Mouse (Mus musculus) midbrain, embryonic 11.5 days (tissue): ENCODE measurements around the gene Bbs4. TPM values are rescaled to one million over a fixed set of nuclear protein-coding genes. Genes with fewer than 3 reads are reported as not detected.
"Not testable (repeated sequence)": the region's sequence is repeated elsewhere in the genome, so short reads cannot be mapped to it uniquely, and the experiment has no call there.

Experiments used
- ATAC-seq: fragments of 200-750 bp; cut with Nextera tagmentation; 2 replicates; pipeline ENCODE4 v1.8.0; 2017; ENCODE audit warnings: moderate TSS enrichment, moderate library complexity; ENCODE audit not compliant: low FRiP score
- DNase-seq: peaks from one replicate; pipeline ENCODE4 v3.0.0; 2015; ENCODE audit warnings: low spot score; ENCODE audit errors: missing footprints
- H3K27ac ChIP-seq: fragments of 300-500 bp; sonication (generic); 2 replicates; pipeline ENCODE4 v1.5.1; 2014; ENCODE audit warnings: low read depth, low read length
- H3K27me3 ChIP-seq: fragments of 300-500 bp; sonication (generic); 2 replicates; pipeline ENCODE4 v1.6.1; 2014; ENCODE audit warnings: mild to moderate bottlenecking, low read length, moderate library complexity, mixed read lengths; ENCODE audit not compliant: control insufficient read depth, insufficient read depth
- H3K36me3 ChIP-seq: fragments of 300-500 bp; sonication (generic); 2 replicates; pipeline ENCODE4 v1.6.1; 2014; ENCODE audit warnings: mild to moderate bottlenecking, low read length, moderate library complexity, mixed read lengths; ENCODE audit not compliant: control insufficient read depth, insufficient read depth
- H3K4me1 ChIP-seq: fragments of 300-500 bp; sonication (generic); 2 replicates; pipeline ENCODE4 v1.6.1; 2014; ENCODE audit warnings: low read length; ENCODE audit not compliant: control insufficient read depth, insufficient read depth
- H3K4me2 ChIP-seq: fragments of 300-500 bp; sonication (generic); 2 replicates; pipeline ENCODE4 v1.6.1; 2014; ENCODE audit warnings: mild to moderate bottlenecking, moderate library complexity
- H3K4me3 ChIP-seq: fragments of 300-500 bp; sonication (generic); 2 replicates; pipeline ENCODE4 v1.5.1; 2014; ENCODE audit warnings: low read depth, low read length
- H3K9ac ChIP-seq: fragments of 300-500 bp; sonication (generic); 2 replicates; pipeline ENCODE4 v1.6.1; 2014; ENCODE audit warnings: low read length
- H3K9me3 ChIP-seq: fragments of 300-500 bp; sonication (generic); 2 replicates; pipeline ENCODE4 v1.6.1; 2016; ENCODE audit warnings: low read length; ENCODE audit not compliant: control insufficient read depth
- WGBS: fragments of 180-500 bp; shearing (Covaris S2); extraction: QIAGEN DNeasy Blood & Tissue Kit; methylation state at CpG from one replicate; pipeline ENCODE4 v1.1.7; 2014; 5-methylcytosine and 5-hydroxymethylcytosine counted together
- polyA plus RNA-seq: library from polyadenylated mRNA; unstranded; fragments of >200 nt; fragmentation: Nextera tagmentation; extraction: Ambion mirVana; gene quantifications from 2 replicates; pipeline ENCODE4 v1.2.1, GENCODE M21; 2014

Gene Bbs4
- polyA plus RNA-seq = 20.9 and 21.1 TPM in 2 replicates

DNA sequence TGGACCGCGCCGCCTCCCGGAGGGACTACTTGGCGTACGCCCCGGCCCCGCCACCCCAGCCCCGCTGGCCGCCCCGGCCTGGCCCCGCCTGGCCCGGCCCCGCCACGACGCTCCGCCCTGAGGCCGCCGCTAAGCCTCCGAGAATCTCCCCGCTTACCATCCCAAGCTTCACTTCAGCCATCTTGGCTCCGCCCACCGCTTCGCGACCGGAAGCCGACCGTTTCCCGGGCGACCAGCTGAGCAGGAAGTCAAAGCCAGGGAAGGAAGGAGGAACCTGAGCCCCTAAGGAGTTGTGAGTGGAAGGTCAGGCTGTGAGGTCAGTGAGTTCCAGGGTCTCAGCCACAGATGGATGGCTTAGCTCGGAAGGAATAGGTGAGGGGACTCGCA lies at the start of gene Bbs4:
TSS of gene Bbs4 (minus strand) at position 256 of the 387 bp plus-strand sequence.
- peak within 1 kb of the TSS; percentile 89 for H3K9ac ChIP-seq
- under 1% methylated on average over 32 of the region's 32 CpGs for WGBS
- H3K36me3 ChIP-seq = no peaks in the 10 kb centered on the region; the same call in 1 of the 2 replicates
- H3K4me3 ChIP-seq = peak within 1 kb of the TSS; percentile 72
- peak; percentile 95 for ATAC-seq
- H3K4me1 ChIP-seq = peaks cover 4% of the 10 kb centered on the region
- H3K9me3 ChIP-seq = no peaks in the 10 kb centered on the region
- peak; percentile 98 for DNase-seq
- H3K4me2 ChIP-seq = peak within 1 kb of the TSS; percentile 54
- H3K27me3 ChIP-seq = no peaks in the 10 kb centered on the region
- H3K27ac ChIP-seq = peak within 1 kb of the TSS; percentile 81

- no peak overlapping the region for H3K27ac ChIP-seq
- WGBS = 86% methylated on average over 4 of the region's 4 CpGs
- peaks cover 11% of the 10 kb centered on the region; the same call in 1 of the 2 replicates for H3K36me3 ChIP-seq
- no peak for DNase-seq
- no peaks in the 10 kb centered on the region for H3K4me1 ChIP-seq
- H3K9ac ChIP-seq = no peak overlapping the region
- ATAC-seq = no peak
- no peaks in the 10 kb centered on the region for H3K27me3 ChIP-seq
- H3K4me3 ChIP-seq = no peak overlapping the region
- no peak overlapping the region for H3K4me2 ChIP-seq
- no peaks in the 10 kb centered on the region for H3K9me3 ChIP-seq
These were observed 35.8 kb upstream of the Bbs4 start for GRCm38 (mm10) chr9:59389086-59389485.

DNA sequence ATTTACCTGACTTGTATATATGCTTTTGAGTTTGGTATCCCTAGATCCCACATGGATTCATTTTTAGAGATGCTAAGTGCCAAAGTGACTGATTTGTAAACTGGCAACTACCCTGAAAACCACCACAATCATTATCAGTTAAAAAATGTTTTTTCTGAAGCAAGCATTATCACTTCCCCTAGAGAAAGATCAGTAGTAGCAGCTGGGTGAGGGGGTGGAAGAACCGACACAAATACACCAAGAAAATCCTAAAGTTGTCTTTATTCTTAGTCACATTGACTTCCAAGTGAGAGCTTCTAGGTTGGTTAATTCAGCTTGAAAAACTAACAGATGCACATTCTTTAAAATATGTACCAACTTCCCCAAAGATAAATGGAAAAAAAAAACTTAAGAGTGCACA lies 35.0 kb upstream of the Bbs4 start:
- ATAC-seq (no peak), DNase-seq (no peak)
- no peak overlapping the region for H3K4me2 ChIP-seq
- no peaks in the 10 kb centered on the region for H3K27me3 ChIP-seq
- no peak overlapping the region for H3K4me3 ChIP-seq
- H3K9ac ChIP-seq = no peak overlapping the region
- H3K4me1 ChIP-seq = no peaks in the 10 kb centered on the region
- H3K9me3 ChIP-seq = no peaks in the 10 kb centered on the region
- H3K36me3 ChIP-seq = peaks cover 10% of the 10 kb centered on the region; the same call in 1 of the 2 replicates
- no peak overlapping the region for H3K27ac ChIP-seq
- 81% methylated on average over 1 of the region's 1 CpGs for WGBS

DNA sequence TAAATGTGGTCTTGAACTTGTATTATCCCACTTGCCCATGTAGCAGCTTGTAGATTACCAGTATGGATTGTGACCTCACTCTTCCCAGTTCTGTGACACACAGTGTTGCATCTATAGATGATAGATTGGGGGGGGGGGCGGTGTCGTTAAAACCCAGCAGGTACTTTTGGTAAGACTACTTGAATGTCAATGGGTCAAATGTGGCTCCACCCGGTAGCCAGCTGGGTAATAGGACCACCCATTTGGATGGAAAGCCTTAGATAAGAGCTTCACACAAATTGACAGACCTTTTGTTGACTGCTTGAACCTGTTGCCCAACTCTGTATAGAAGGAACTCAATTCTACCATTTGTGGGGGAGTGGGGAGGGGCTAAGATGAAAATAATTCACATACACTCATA lies 34.2 kb upstream of the Bbs4 start:
- H3K9me3 ChIP-seq = no peaks in the 10 kb centered on the region
- ATAC-seq (no peak), DNase-seq (no peak)
- H3K36me3 ChIP-seq = peaks cover 3% of the 10 kb centered on the region; the same call in 1 of the 2 replicates
- H3K9ac ChIP-seq = no peak overlapping the region
- no peaks in the 10 kb centered on the region for H3K4me1 ChIP-seq
- H3K27me3 ChIP-seq = no peaks in the 10 kb centered on the region
- WGBS = 68% methylated on average over 3 of the region's 3 CpGs
- no peak overlapping the region for H3K27ac ChIP-seq
- H3K4me2 ChIP-seq = no peak overlapping the region
- no peak overlapping the region for H3K4me3 ChIP-seq

- H3K4me3 ChIP-seq = no peak overlapping the region
These were observed 22.3 kb upstream of the Bbs4 start for GRCm38 (mm10) chr9:59375626-59376025.

DNA sequence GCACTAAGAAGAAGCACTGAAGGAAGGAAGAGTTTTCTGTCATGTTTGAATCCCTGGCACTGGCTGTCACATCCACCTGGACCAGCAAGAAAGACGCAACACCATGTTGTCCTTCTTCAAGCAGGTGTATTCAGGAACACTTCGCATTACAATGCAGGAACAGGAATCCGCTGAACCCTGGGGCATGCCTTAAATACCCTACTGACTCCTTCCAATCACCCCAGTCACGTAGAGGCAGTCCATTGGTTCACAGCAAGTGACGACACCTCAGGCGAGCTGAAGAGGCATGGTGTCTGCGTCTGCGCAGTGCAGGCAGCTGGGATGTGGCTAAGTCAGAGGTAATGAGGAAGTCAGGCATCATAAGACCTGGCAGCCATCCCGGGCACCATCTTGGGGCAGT lies 16.3 kb upstream of the Bbs4 start:
- ATAC-seq = no peak
- WGBS = 90% methylated on average over 9 of the region's 9 CpGs

More at GRCm38 (mm10) chr9:59375626-59376025, 22.3 kb upstream of the Bbs4 start:
- DNase-seq (no peak), ATAC-seq (no peak)
- Histone ChIP-seq H3K4me2 (no peak overlapping the region), H3K27ac (no peak overlapping the region), H3K9me3 (peaks cover 5% of the 10 kb centered on the region; the same call in 1 of the 2 replicates), H3K36me3 (no peaks in the 10 kb centered on the region), H3K9ac (no peak overlapping the region), H3K4me1 (no peaks in the 10 kb centered on the region), H3K27me3 (no peaks in the 10 kb centered on the region)
- 95% methylated on average over 15 of the region's 15 CpGs for WGBS

DNA sequence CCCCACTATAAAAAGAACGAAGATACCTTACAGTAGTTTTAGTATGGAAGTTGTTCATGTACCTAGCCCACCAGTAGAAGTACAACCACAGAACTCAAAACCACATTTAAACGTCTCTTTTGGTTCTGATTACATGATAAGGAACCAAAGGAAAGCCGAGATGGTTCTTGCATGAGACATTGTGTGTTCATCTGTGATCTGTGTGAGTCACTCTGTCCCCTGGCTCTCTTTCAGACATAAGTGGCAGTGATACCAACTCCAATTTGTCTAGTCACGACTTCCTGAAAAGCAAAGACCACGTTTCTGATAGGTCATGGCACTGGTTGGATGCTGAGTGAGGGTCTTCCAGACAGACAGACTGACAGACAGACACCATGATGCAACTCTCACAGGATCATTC lies 15.9 kb upstream of the Bbs4 start:
- no peak for ATAC-seq
- 82% methylated on average over 5 of the region's 5 CpGs for WGBS

More for the DNA sequence above, 16.3 kb upstream of the Bbs4 start:
- Histone ChIP-seq H3K27ac (no peak overlapping the region), H3K4me2 (no peak overlapping the region), H3K9me3 (peaks cover 5% of the 10 kb centered on the region; the same call in 1 of the 2 replicates), H3K4me1 (no peaks in the 10 kb centered on the region), H3K36me3 (no peaks in the 10 kb centered on the region), H3K4me3 (no peak overlapping the region), H3K27me3 (no peaks in the 10 kb centered on the region), H3K9ac (no peak overlapping the region)
- no peak for DNase-seq

DNA sequence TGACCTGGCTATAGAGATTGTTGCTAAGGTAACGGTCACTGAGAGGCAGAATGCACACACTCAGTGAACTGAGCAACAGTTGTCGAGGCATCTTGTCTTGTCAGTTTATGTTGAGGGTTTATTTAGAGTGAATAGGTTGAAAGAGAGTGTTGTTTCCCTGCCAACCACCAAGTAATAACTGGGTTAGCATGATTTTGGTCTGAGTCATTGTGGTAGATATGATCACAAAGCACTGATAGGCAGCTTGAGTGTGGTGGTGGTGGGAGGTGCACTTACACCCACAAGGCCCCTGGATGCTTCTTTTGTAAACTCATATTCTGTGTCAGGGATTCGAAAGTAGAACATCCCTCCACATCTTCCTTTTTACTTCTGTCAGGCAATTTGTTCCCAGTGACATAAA lies 7.2 kb upstream of the Bbs4 start:
- not testable (repeated sequence) for H3K36me3 ChIP-seq, ATAC-seq, DNase-seq, H3K4me1 ChIP-seq, H3K27me3 ChIP-seq, H3K9me3 ChIP-seq, H3K4me2 ChIP-seq, H3K4me3 ChIP-seq, H3K9ac ChIP-seq, H3K27ac ChIP-seq
- WGBS = 80% methylated on average over 1 of the region's 3 CpGs

More for the DNA sequence above, 15.9 kb upstream of the Bbs4 start:
- Histone ChIP-seq H3K27me3 (no peaks in the 10 kb centered on the region), H3K9me3 (peaks cover 5% of the 10 kb centered on the region; the same call in 1 of the 2 replicates), H3K36me3 (no peaks in the 10 kb centered on the region), H3K4me1 (no peaks in the 10 kb centered on the region), H3K4me3 (no peak overlapping the region), H3K4me2 (no peak overlapping the region), H3K9ac (no peak overlapping the region), H3K27ac (no peak overlapping the region)
- DNase-seq = no peak

DNA sequence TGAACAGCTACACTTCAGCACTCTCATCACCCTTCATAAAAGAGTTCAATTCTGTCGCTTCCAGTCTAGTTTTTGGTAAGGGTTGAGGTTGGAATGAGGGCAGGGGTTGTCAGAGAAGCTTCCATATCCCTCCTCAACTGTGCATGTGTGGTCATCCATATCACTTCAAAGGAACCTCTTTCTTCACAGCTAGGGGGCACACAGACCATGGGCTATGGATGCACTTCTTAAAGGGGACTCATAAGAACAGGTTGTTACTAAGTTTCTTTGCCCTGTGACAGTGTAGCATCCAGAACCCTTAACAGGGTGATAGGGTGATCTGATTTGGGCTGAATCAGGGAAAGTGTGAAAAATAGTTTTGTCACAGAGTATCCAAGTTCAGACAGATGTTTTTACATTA lies 4.7 kb upstream of the Bbs4 start:
- H3K9ac ChIP-seq, H3K36me3 ChIP-seq, H3K9me3 ChIP-seq, H3K27me3 ChIP-seq, H3K4me3 ChIP-seq, H3K4me1 ChIP-seq, H3K27ac ChIP-seq, ATAC-seq, DNase-seq, H3K4me2 ChIP-seq: not testable (repeated sequence)
- WGBS = 71% methylated on average over 1 of the region's 1 CpGs
